Mouse (Mus musculus) midbrain, embryonic 13.5 days (tissue): ENCODE results near the gene Amz2. TPM values are rescaled to one million over a fixed set of nuclear protein-coding genes. Genes with fewer than 3 reads are reported as not detected.
A peak's percentile ranks its signal among the peaks of the same experiment; 100 is the strongest.

Experiments
- ATAC-seq: fragments of 200-750 bp; cut with Nextera tagmentation; 2 replicates; pipeline ENCODE4 v1.8.0; 2017; ENCODE audit warnings: mild to moderate bottlenecking, moderate TSS enrichment, moderate library complexity
- H3K27ac ChIP-seq: fragments of 300-500 bp; sonication (generic); 2 replicates; pipeline ENCODE4 v1.5.1; 2015; ENCODE audit warnings: inconsistent platforms, mild to moderate bottlenecking, moderate library complexity
- H3K27me3 ChIP-seq: fragments of 300-500 bp; sonication (generic); 2 replicates; pipeline ENCODE4 v1.6.1; 2015; ENCODE audit warnings: mild to moderate bottlenecking, inconsistent platforms
- H3K36me3 ChIP-seq: fragments of 300-500 bp; sonication (generic); 2 replicates; pipeline ENCODE4 v1.6.1; 2015; ENCODE audit warnings: mild to moderate bottlenecking, inconsistent platforms
- H3K4me1 ChIP-seq: fragments of 300-500 bp; sonication (generic); replicated peaks from 2 replicates; pipeline ENCODE4 v1.6.1; 2015; ENCODE audit warnings: inconsistent platforms
- H3K4me2 ChIP-seq: fragments of 300-500 bp; sonication (generic); replicated peaks from 2 replicates; pipeline ENCODE4 v1.6.1; 2015; ENCODE audit warnings: moderate library complexity, mild to moderate bottlenecking, inconsistent platforms
- H3K4me3 ChIP-seq: fragments of 300-500 bp; sonication (generic); replicated peaks from 2 replicates; pipeline ENCODE4 v1.5.1; 2015; ENCODE audit warnings: mild to moderate bottlenecking, inconsistent platforms
- H3K9ac ChIP-seq: fragments of 300-500 bp; sonication (generic); replicated peaks from 2 replicates; pipeline ENCODE4 v1.6.1; 2015; ENCODE audit warnings: mild to moderate bottlenecking, inconsistent platforms
- H3K9me3 ChIP-seq: fragments of 300-500 bp; sonication (generic); 2 replicates; pipeline ENCODE4 v1.6.1; 2016; ENCODE audit warnings: mild to moderate bottlenecking, inconsistent platforms
- WGBS: fragments of 180-500 bp; shearing (Covaris S2); methylation state at CpG from one replicate; pipeline ENCODE4 v1.1.7; 2015; 5-methylcytosine and 5-hydroxymethylcytosine counted together
- polyA plus RNA-seq: library from polyadenylated mRNA; unstranded; fragments of >200 nt; fragmentation: Nextera tagmentation; extraction: Ambion mirVana; gene quantifications from 2 replicates; pipeline ENCODE4 v1.2.1, GENCODE M21; 2015

The Amz2 gene
- polyA plus RNA-seq, 1 experiment from 2014 or later = 53.1 TPM

GRCm38 (mm10) chr11:109473171-109474085, 47.7 kb downstream of the Amz2 start, which contains the start of the genes Arsg and Slc16a6:
Arsg (plus strand) TSS chr11:109473374.
Slc16a6 (minus strand) TSS chr11:109473598.
- no peaks in the 10 kb centered on the region for H3K36me3 ChIP-seq
- H3K27ac ChIP-seq = peak within 1 kb of the TSS; percentile 91
- under 1% methylated on average over 108 of the region's 111 CpGs for WGBS
- peaks cover 28% of the 10 kb centered on the region for H3K27me3 ChIP-seq
- H3K9me3 ChIP-seq = no peaks in the 10 kb centered on the region
- peak; percentile 89 for ATAC-seq
- peak within 1 kb of the TSS; percentile 62 for H3K4me3 ChIP-seq
- H3K4me2 ChIP-seq = peak within 1 kb of the TSS; percentile 88
- H3K9ac ChIP-seq = peak within 1 kb of the TSS; percentile 89
- peaks cover 41% of the 10 kb centered on the region for H3K4me1 ChIP-seq

DNA sequence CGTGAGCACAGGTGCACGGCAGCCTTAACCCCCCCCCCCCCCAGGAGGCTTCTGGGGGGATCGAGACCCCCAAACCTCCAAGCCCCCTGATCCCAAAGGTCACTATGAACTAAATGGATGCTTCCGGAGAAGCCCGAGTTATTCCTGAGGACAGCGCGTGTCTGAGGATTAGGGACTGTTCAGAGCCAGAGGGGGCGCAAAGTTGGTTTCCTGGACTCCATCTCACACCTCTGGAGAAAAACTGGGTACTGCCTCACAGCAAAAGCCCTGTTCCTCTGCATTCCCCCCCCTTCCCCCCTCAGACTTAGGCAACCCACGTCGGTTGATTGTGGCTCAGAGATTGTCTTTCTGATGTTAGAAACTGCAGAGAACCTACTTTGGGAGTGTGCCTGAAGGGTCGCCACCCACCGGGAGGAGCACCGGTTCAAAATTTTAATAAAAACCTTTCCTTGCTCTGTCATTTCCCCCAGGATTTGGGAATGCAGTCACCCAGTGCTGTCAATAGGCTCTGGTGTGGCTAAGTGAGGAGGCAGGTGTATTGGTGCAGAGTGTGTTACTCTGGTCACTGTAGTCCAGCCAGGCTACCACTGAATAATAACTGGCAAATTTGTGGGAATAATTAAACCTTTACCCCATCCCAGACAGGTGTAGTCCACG, 48.5 kb downstream of the Amz2 start:
- peak; percentile 48 for ATAC-seq
- H3K4me3 ChIP-seq = peak overlapping the region; percentile 62
- WGBS = 7% methylated on average over 14 of the region's 14 CpGs

GRCm38 (mm10) chr11:109474836-109475235, 49.1 kb downstream of the Amz2 start:
- Histone ChIP-seq H3K27me3 (peaks cover 28% of the 10 kb centered on the region), H3K4me2 (no peak overlapping the region), H3K9ac (no peak overlapping the region), H3K4me1 (peaks cover 41% of the 10 kb centered on the region), H3K4me3 (no peak overlapping the region), H3K36me3 (no peaks in the 10 kb centered on the region), H3K9me3 (no peaks in the 10 kb centered on the region), H3K27ac (no peak overlapping the region)
- ATAC-seq = no peak
- 74% methylated on average over 13 of the region's 13 CpGs for WGBS

More for the DNA sequence above, 48.5 kb downstream of the Amz2 start:
- Histone ChIP-seq H3K4me1 (peaks cover 41% of the 10 kb centered on the region), H3K4me2 (peak overlapping the region; percentile 88), H3K9ac (peak overlapping the region; percentile 89), H3K36me3 (no peaks in the 10 kb centered on the region), H3K27ac (peak overlapping the region; percentile 91), H3K27me3 (peaks cover 28% of the 10 kb centered on the region), H3K9me3 (no peaks in the 10 kb centered on the region)

DNA sequence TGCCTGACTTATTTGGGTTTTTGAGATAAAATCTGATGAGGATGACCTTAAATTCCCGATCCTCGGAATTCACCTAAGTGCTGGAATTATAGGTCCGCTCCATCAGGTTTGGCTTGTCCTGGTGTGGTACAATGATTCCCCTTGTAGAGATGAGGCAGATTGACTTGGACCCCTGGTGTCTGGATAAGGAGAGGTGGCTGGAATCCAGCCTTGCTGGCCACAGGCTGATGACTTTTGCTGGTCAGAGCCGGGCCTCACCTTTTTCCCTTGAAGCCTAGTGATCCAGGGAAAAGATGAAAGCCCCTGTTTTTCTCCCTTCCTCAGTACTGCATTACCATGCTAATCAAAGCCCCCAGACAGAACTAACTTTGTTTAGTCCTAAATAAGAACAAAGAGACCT, 50.0 kb downstream of the Amz2 start:
- Histone ChIP-seq H3K27me3 (peaks cover 25% of the 10 kb centered on the region), H3K4me2 (no peak overlapping the region), H3K27ac (peak overlapping the region; percentile 53), H3K4me3 (no peak overlapping the region), H3K4me1 (peaks cover 41% of the 10 kb centered on the region), H3K36me3 (no peaks in the 10 kb centered on the region), H3K9ac (no peak overlapping the region), H3K9me3 (no peaks in the 10 kb centered on the region)
- WGBS = 62% methylated on average over 4 of the region's 4 CpGs
- no peak for ATAC-seq

DNA sequence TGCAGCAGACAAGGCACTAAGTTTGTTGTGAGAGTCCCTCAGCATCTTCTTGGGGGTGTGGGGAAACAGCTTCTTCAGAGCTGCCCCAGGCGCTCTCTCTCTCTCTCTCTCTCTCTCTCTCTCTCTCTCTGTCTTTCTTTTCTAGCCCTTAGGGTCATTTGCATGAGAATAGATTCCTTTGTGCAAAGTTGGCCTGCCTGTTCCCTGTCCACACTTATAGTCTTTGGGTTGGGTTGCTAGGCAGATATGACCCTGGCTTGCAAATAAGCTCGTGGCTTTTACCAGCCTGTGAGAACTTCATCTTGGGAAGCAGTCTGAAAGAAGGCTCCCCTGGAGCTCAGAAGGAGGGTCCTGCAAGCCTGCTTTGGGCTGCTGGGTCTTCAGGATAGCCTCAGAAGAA, 50.5 kb downstream of the Amz2 start:
- peak overlapping the region; percentile 15; the same call in 1 of the 2 replicates for H3K4me2 ChIP-seq
- ATAC-seq = no peak
- peaks cover 41% of the 10 kb centered on the region for H3K4me1 ChIP-seq
- H3K36me3 ChIP-seq = no peaks in the 10 kb centered on the region
- no peaks in the 10 kb centered on the region for H3K9me3 ChIP-seq
- H3K4me3 ChIP-seq = no peak overlapping the region
- H3K27ac ChIP-seq = peak overlapping the region; percentile 64
- WGBS = 2% methylated on average over 2 of the region's 2 CpGs
- H3K9ac ChIP-seq = no peak overlapping the region
- peaks cover 20% of the 10 kb centered on the region for H3K27me3 ChIP-seq

GRCm38 (mm10) chr11:109476653-109477052, 50.9 kb downstream of the Amz2 start:
- Histone ChIP-seq H3K9ac (no peak overlapping the region), H3K4me1 (peaks cover 41% of the 10 kb centered on the region), H3K4me2 (no peak overlapping the region), H3K27me3 (peaks cover 16% of the 10 kb centered on the region; the same call in 1 of the 2 replicates), H3K36me3 (no peaks in the 10 kb centered on the region), H3K27ac (peak overlapping the region; percentile 64), H3K4me3 (no peak overlapping the region), H3K9me3 (no peaks in the 10 kb centered on the region)
- ATAC-seq = no peak
- 15% methylated on average over 6 of the region's 6 CpGs for WGBS

GRCm38 (mm10) chr11:109477606-109478380, 52.0 kb downstream of the Amz2 start:
- no peaks in the 10 kb centered on the region for H3K36me3 ChIP-seq
- no peak overlapping the region for H3K4me3 ChIP-seq
- H3K4me1 ChIP-seq = peaks cover 33% of the 10 kb centered on the region
- H3K4me2 ChIP-seq = no peak overlapping the region
- no peak overlapping the region for H3K27ac ChIP-seq
- H3K9me3 ChIP-seq = no peaks in the 10 kb centered on the region
- H3K9ac ChIP-seq = no peak overlapping the region
- 46% methylated on average over 16 of the region's 16 CpGs for WGBS
- H3K27me3 ChIP-seq = peaks cover 5% of the 10 kb centered on the region; the same call in 1 of the 2 replicates
- no peak for ATAC-seq

- Histone ChIP-seq H3K9ac (no peak overlapping the region), H3K27me3 (peaks cover 5% of the 10 kb centered on the region; the same call in 1 of the 2 replicates), H3K36me3 (no peaks in the 10 kb centered on the region), H3K4me3 (no peak overlapping the region), H3K9me3 (no peaks in the 10 kb centered on the region), H3K4me2 (no peak overlapping the region), H3K4me1 (peaks cover 28% of the 10 kb centered on the region), H3K27ac (no peak overlapping the region)
- no peak for ATAC-seq
- WGBS = 45% methylated on average over 16 of the region's 16 CpGs
Observed at GRCm38 (mm10) chr11:109479575-109480285, 54.0 kb downstream of the Amz2 start.

GRCm38 (mm10) chr11:109480440-109480839, 54.7 kb downstream of the Amz2 start:
- H3K9ac ChIP-seq = no peak overlapping the region
- H3K4me2 ChIP-seq = no peak overlapping the region
- 89% methylated on average over 8 of the region's 8 CpGs for WGBS
- H3K27ac ChIP-seq = no peak overlapping the region
- no peak overlapping the region for H3K4me3 ChIP-seq
- H3K4me1 ChIP-seq = peaks cover 28% of the 10 kb centered on the region
- H3K27me3 ChIP-seq = peaks cover 5% of the 10 kb centered on the region; the same call in 1 of the 2 replicates
- no peak for ATAC-seq
- H3K9me3 ChIP-seq = no peaks in the 10 kb centered on the region
- no peaks in the 10 kb centered on the region for H3K36me3 ChIP-seq

DNA sequence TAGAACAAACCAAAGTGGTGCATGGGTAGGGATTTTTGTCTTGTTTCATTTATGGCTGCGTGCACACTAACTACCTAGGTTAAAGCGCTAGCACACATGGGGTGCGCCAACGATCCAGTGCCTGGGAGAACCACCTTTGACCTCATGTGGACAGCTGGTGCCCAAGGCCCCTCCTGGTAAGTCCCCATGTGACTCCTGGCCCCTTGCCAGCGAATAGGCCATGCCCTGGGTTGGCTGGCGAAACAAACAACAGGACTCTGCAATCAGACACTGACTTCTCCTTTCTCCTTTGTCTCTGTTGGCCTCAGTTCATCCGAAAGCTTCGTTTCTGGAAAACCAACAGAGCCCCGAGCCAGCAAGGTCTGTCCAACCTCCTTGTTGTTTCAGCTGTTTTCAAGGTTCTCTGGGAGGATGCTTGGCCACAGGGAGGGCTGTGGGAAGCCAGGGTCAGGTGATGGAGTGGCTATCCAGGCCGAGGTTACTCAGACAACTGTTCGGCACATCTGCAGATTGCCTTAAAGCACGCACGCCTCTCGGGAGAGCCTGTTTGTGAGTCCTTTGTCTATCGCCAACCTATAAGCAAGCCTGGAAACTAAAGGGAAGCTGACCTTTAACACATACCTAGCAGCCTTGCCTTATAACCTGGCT, 59.8 kb downstream of the Amz2 start:
- H3K27me3 ChIP-seq = no peaks in the 10 kb centered on the region
- H3K27ac ChIP-seq = no peak overlapping the region
- H3K9ac ChIP-seq = no peak overlapping the region
- ATAC-seq = no peak
- H3K36me3 ChIP-seq = no peaks in the 10 kb centered on the region
- no peaks in the 10 kb centered on the region for H3K4me1 ChIP-seq
- H3K4me3 ChIP-seq = no peak overlapping the region
- H3K9me3 ChIP-seq = no peaks in the 10 kb centered on the region
- H3K4me2 ChIP-seq = no peak overlapping the region
- WGBS = 87% methylated on average over 15 of the region's 15 CpGs

DNA sequence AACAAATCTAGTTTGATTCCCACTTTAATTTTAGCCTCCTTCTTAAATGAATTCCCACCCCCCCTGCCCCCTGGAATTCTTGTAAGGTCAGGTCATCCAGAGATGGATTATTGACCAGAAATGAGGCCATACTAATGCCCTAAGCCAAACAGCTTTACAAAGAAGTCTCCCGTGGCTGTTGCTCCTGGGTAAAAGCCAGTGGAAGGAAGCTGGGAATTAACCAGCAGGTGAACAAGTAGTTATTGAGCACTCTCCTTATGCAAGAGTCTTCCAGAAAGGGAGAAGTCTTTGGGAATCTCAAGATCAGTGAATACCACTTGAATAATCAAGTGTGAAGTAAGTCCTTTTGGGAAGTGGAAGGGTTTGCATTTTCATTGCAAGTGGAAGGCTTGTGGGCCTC, 61.4 kb downstream of the Amz2 start:
- 31% methylated on average over 1 of the region's 1 CpGs for WGBS
- H3K4me1 ChIP-seq = no peaks in the 10 kb centered on the region
- no peak overlapping the region for H3K9ac ChIP-seq
- no peak overlapping the region for H3K4me2 ChIP-seq
- no peak for ATAC-seq
- no peak overlapping the region for H3K4me3 ChIP-seq
- no peaks in the 10 kb centered on the region for H3K9me3 ChIP-seq
- no peak overlapping the region for H3K27ac ChIP-seq
- no peaks in the 10 kb centered on the region for H3K36me3 ChIP-seq
- no peaks in the 10 kb centered on the region for H3K27me3 ChIP-seq
